Mouse (Mus musculus) neutrophil, adult 83 days (primary cell): ENCODE measurements around the gene Prl2b1. TPM values are rescaled to one million over a fixed set of nuclear protein-coding genes. Genes with fewer than 3 reads are reported as not detected.

Source experiments
- total RNA-seq, 2 experiments: library from RNA; stranded (reverse); gene quantifications; one replicate each; pipeline ENCODE4 v1.2.4; 2023

The Prl2b1 gene
- total RNA-seq, result not detected

DNA sequence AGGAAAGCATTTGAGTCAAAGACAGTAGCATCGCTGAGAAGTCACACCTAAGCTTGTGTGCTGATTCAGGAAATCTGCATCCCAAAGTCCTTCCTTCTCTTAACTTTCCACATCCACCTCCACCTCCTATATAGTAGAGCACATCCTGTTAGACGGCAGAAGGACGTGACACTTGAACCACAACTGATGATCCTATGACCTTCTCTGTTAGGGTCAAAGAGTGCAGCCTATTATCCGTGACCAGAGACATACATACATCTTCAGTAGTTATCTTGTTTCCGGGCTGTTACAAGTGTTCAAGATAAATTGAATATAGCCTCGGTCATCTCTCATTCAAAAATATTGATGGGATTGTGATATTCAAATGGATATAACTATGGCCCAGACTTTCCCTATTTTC lies at the start of gene Prl2b1:
Prl2b1 (minus strand) TSS at position 101 of the 400 bp plus-strand sequence.

DNA sequence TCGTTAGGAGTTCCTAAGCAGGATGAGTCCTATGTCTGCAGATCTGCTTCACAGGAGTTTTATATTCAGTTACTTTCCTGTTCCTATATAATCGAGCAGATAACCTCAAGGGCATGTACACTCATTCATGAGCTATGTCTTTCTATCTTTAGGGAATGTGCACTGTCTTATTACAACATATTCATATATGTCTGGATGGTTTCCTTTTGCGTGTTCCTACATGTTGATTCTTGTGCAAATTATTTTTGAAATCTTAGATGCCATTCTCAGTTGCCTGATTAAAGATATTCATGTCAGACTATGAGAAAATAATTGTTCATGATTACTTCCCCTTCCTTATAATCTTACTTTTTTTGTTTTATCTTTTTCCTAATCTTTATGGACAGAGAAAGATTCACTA lies 47.9 kb upstream of the Prl2b1 start, which contains the start of gene Prl8a6:
Prl8a6 (minus strand) TSS at position 101 of the 400 bp plus-strand sequence.

DNA sequence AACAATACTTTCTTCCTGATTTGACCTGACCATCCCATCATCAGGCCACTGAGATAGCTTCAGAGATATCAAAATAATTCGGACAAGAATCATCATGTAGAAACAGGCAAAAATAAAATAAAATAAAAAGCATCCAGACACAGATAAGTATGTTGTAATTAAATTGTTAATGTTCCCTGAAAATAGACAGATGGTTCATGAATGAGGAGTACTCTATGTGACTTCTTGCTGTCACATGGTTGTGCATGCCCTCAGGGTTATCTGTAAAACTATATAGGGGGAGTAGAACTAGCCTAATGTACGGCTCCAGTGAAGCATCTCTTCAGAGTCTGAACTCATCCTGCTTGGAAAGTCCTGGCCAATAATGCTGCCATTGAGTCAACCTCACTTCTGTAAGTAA lies 45.3 kb downstream of the Prl2b1 start, which contains the start of gene Prl8a2:
Prl8a2 (plus strand) TSS at position 301 of the 400 bp plus-strand sequence.

Other genes with a start within 250 kb of the Prl2b1 start
- not detected for gene Prl3d3, start 234.1 kb downstream of the Prl2b1 start, total RNA-seq
- not detected for gene Prl3c1, start 194.2 kb downstream of the Prl2b1 start, total RNA-seq
- gene Prl3b1, start 149.0 kb downstream of the Prl2b1 start, total RNA-seq, result not detected
- not detected for gene Prl3a1, start 131.4 kb downstream of the Prl2b1 start, total RNA-seq
- gene Prl6a1, start 78.2 kb downstream of the Prl2b1 start, total RNA-seq, result not detected
- gene Prl8a2, start 45.2 kb downstream of the Prl2b1 start, total RNA-seq, result not detected
- gene Prl8a6, start 47.8 kb upstream of the Prl2b1 start, total RNA-seq, result not detected
- gene Prl8a8, start 122.4 kb upstream of the Prl2b1 start, total RNA-seq, result not detected
- not detected for gene Prl8a9, start 173.8 kb upstream of the Prl2b1 start, total RNA-seq
- gene Prl8a1, start 191.3 kb upstream of the Prl2b1 start, total RNA-seq, result not detected
- gene Prl7b1, start 219.7 kb upstream of the Prl2b1 start, total RNA-seq, result not detected